Mouse (Mus musculus) heart, embryonic 10.5 days (tissue): ENCODE measurements around the gene Epb41l5. TPM values are rescaled to one million over a fixed set of nuclear protein-coding genes. Genes with fewer than 3 reads are reported as not detected.

Source experiments
- DNase-seq: peaks from one replicate; pipeline ENCODE4 v3.0.0-alpha.2; 2017; ENCODE audit warnings: low spot score
- H3K27ac ChIP-seq: fragments of 300-500 bp; sonication (generic); 2 replicates; pipeline ENCODE4 v1.5.1; 2016; ENCODE audit warnings: mild to moderate bottlenecking
- H3K27me3 ChIP-seq: fragments of 300-500 bp; sonication (generic); 2 replicates; pipeline ENCODE4 v1.6.1; 2016; ENCODE audit warnings: mild to moderate bottlenecking; ENCODE audit not compliant: poor library complexity, insufficient read depth, severe bottlenecking
- H3K36me3 ChIP-seq: fragments of 300-500 bp; sonication (generic); 2 replicates; pipeline ENCODE4 v1.6.1; 2016; ENCODE audit warnings: mild to moderate bottlenecking, moderate library complexity
- H3K4me1 ChIP-seq: fragments of 300-500 bp; sonication (generic); 2 replicates; pipeline ENCODE4 v1.6.1; 2016; ENCODE audit warnings: mild to moderate bottlenecking
- H3K4me3 ChIP-seq: fragments of 300-500 bp; sonication (generic); 2 replicates; pipeline ENCODE4 v1.5.1; 2016; ENCODE audit warnings: mild to moderate bottlenecking, moderate library complexity
- H3K9me3 ChIP-seq: fragments of 300-500 bp; sonication (generic); 2 replicates; pipeline ENCODE4 v1.6.1; 2016; ENCODE audit warnings: mild to moderate bottlenecking, moderate library complexity
- WGBS: fragments of 180-500 bp; shearing (Covaris S2); methylation state at CpG from one replicate; pipeline ENCODE4 v1.1.7; 2016; 5-methylcytosine and 5-hydroxymethylcytosine counted together
- polyA plus RNA-seq: library from polyadenylated mRNA; unstranded; fragments of >200 nt; fragmentation: Nextera tagmentation; extraction: Ambion mirVana; gene quantifications from 2 replicates; pipeline ENCODE4 v1.2.1, GENCODE M21; 2016

The Epb41l5 gene
- polyA plus RNA-seq, 1 experiment from 2014 or later, result 35.4 TPM

DNA sequence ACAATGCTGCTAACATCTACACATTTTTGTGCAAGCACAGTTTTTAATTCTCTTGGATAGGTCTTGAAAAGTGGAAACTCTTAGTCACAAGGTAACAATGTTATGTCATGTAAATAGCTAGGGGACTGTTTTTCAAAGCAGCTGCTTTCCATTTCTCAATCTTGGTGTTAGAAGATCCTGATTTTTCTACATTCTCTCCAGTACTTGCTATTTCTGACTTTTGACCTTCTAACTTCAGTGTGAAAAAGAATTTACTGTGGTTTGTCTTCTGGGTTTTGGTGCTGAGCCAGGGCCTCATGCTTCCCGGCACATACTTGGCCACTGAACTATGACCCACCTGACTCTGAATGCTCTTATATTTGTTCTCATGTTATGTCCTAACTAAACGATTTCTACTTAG, 8.8 kb downstream of the Epb41l5 start:
- Histone ChIP-seq H3K36me3 (peaks cover 12% of the 10 kb centered on the region; the same call in 1 of the 2 replicates), H3K4me3 (no peak overlapping the region), H3K27ac (no peak overlapping the region), H3K9me3 (no peaks in the 10 kb centered on the region), H3K27me3 (no peaks in the 10 kb centered on the region), H3K4me1 (peaks cover 8% of the 10 kb centered on the region)
- WGBS, result 82% methylated on average over 2 of the region's 2 CpGs
- DNase-seq, result no peak

DNA sequence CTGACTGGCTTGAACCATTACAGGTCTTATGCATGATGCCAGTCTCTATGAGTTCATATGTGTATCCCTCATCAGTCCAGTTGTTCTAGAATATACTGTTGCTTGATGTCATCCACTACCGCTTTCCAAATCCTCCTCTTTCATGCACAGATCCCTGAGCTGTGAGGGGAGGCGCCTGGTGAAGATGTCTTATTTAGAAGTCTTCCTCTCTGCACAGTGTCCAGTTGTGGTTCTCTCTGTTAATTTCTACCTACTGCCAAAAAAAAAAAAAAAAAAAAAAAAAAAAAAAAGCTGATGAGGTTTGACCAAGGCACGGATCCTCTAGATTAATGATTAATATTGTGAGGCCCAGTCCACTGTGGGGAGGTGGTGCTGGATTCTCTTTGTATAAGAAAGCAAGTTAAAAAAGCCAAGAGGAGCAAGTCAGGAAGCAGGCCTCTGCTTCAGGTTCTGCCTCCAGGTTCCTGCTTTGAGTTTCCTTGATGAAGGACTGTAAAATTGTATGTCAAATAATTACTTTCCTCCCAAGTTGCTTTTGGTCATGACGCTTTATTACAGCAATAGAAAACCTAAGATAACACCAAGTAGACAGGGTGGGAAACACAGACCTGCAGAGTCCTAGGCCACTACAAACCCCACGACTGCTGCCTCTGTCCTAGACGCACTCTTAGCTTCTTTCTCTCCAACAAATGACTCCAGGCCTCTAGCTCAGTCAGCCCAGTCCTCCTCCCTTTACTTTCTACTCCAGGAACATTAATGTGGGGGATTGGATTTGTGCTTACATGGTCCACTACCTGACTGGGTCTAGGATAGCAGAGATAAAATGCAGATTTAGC, 11.4 kb downstream of the Epb41l5 start:
- peaks cover 20% of the 10 kb centered on the region; the same call in 1 of the 2 replicates for H3K36me3 ChIP-seq
- DNase-seq, result no peak
- H3K9me3 ChIP-seq, result no peaks in the 10 kb centered on the region
- WGBS, result 89% methylated on average over 6 of the region's 6 CpGs
- H3K4me1 ChIP-seq, result peaks cover 10% of the 10 kb centered on the region
- no peak overlapping the region for H3K27ac ChIP-seq
- H3K4me3 ChIP-seq, result no peak overlapping the region
- H3K27me3 ChIP-seq, result no peaks in the 10 kb centered on the region

DNA sequence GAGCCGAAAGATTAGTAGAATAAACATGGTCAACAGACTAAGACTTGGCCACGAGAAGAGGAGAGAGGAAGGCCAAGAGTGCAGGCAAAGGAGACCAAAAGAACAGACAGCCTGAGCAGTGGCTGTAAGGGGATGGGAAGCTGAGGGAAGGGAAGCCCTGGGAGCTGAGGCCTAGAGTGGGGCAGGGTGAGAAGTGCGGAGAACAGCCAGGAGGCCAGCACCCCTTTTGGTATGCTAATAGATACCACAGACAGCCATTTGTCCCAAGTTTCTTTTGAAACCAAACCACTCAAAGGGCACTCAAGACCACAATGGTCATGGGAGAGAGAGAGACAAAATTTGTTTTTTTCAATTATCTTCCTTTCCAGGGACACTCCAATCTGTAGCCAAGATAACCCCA, 14.1 kb downstream of the Epb41l5 start:
- no peaks in the 10 kb centered on the region for H3K27me3 ChIP-seq
- peaks cover 8% of the 10 kb centered on the region; the same call in 1 of the 2 replicates for H3K4me1 ChIP-seq
- no peaks in the 10 kb centered on the region for H3K9me3 ChIP-seq
- H3K4me3 ChIP-seq, result no peak overlapping the region
- DNase-seq, result no peak
- no peak overlapping the region for H3K27ac ChIP-seq
- 37% methylated on average over 3 of the region's 3 CpGs for WGBS
- peaks cover 21% of the 10 kb centered on the region for H3K36me3 ChIP-seq

DNA sequence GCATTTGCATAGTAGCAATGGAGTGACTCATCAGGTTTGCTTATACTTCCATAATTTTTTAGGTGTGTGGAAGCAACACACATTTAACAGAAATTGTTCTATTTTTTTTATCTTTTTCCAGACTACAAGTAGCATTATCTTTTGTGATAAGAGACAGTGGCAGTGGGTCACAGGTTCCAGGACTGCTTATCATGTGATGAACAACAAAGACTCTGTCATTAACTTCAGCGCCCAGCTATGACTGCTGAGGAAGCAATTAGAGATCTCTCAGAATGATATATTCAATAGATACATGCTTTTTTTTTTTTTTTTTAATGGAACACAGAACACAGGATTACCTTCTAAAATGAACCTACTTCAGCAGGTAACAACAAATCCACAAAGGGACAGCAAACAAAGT, 18.4 kb downstream of the Epb41l5 start:
- 29% methylated on average over 1 of the region's 1 CpGs for WGBS
- no peak for DNase-seq
- H3K36me3 ChIP-seq, result peaks cover 17% of the 10 kb centered on the region
- no peak overlapping the region for H3K4me3 ChIP-seq
- H3K27me3 ChIP-seq, result no peaks in the 10 kb centered on the region
- peaks cover 8% of the 10 kb centered on the region; the same call in 1 of the 2 replicates for H3K4me1 ChIP-seq
- no peak overlapping the region for H3K27ac ChIP-seq
- no peaks in the 10 kb centered on the region for H3K9me3 ChIP-seq

DNA sequence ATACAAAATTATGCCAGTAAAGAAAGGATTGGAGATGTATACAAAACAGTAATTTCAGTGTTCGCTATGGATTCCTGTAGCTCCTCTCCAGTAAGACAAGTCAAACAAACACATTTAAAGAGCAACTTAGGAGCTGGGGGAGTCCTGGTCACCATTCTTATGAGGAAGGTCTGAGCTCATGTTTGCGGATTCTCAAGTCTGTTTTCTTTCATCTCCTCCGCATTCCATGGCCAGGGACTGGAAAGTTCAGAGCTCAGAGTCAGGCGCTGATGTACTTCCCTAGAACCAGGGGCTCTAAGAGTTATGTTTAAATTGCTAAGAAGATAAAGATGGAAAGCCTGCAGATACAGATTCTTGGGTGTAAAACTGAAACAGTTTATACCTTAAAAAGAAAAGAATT, 22.0 kb downstream of the Epb41l5 start:
- Histone ChIP-seq H3K9me3 (no peaks in the 10 kb centered on the region), H3K36me3 (peaks cover 3% of the 10 kb centered on the region; the same call in 1 of the 2 replicates), H3K27ac (no peak overlapping the region), H3K4me1 (0 out of 2 replicates have a peak, but pooled peaks cover 6% of the 10 kb centered on the region), H3K27me3 (no peaks in the 10 kb centered on the region), H3K4me3 (no peak overlapping the region)
- WGBS, result 48% methylated on average over 4 of the region's 4 CpGs
- DNase-seq, result no peak

DNA sequence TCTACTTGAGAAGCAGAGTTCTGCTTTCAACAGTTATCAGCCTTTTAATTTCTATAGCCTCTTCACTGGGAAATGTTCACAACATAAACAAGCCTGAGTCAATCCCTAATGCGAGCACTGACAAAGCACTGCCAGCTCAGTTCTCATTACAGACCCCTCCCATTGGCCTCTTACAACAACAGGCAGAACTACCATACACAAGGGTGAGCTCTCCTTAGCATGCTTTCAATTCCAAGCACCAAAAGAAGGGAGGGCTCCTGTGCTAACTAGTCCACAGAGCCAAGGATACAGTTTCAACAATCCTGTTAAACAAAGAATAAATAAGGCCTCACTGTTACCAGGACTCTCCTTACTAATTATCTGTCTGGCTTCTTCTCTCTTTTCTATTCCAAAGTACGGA, 24.4 kb downstream of the Epb41l5 start:
- Histone ChIP-seq H3K27ac (no peak overlapping the region), H3K4me3 (no peak overlapping the region), H3K27me3 (no peaks in the 10 kb centered on the region), H3K9me3 (no peaks in the 10 kb centered on the region), H3K4me1 (no peaks in the 10 kb centered on the region), H3K36me3 (peaks cover 17% of the 10 kb centered on the region)
- DNase-seq, result no peak
- 56% methylated on average over 2 of the region's 2 CpGs for WGBS

DNA sequence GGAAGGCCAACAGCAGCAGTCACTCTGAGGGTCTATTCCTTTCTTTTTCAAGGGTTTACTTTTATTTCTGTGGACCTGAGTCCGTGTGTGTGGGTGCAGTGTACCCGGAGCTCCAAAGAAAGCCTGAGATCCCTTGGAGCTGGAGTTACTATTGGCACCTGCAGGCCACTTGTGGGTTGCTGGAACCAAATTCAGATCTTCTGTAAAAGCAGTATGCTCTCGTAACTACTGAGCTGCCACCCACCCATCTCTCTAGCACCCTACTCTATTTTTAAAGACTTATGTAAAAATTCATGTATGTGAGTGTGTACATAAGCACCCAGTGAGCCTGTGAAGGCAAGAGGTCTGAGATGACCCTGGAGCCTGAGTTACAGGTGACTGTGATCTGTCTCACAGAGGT, 43.4 kb downstream of the Epb41l5 start:
- Histone ChIP-seq H3K4me1 (no peaks in the 10 kb centered on the region), H3K27ac (no peak overlapping the region), H3K36me3 (peaks cover 27% of the 10 kb centered on the region), H3K9me3 (no peaks in the 10 kb centered on the region), H3K4me3 (no peak overlapping the region), H3K27me3 (no peaks in the 10 kb centered on the region)
- 87% methylated on average over 3 of the region's 3 CpGs for WGBS
- DNase-seq, result no peak

DNA sequence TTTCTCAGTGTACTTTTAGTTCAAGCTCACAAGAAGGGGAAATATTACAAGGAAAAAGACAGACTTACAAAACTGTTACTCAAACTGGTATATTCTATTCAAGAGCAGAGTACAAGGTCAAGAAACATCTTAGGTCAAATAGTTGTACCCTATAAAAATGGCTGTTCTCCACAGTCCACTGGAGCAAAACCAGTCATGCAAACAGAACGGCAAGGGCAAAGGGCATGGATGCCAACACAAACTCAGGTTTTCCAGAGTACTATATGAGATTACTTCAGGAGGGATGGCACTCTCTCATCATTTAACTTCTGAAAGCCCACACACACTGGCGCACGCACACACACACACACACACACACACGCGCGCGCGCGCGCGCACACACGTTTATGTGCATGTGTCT, 46.4 kb downstream of the Epb41l5 start:
- H3K27ac ChIP-seq, result no peak overlapping the region
- peaks cover 3% of the 10 kb centered on the region; the same call in 1 of the 2 replicates for H3K4me1 ChIP-seq
- no peaks in the 10 kb centered on the region for H3K27me3 ChIP-seq
- 98% methylated on average over 12 of the region's 12 CpGs for WGBS
- H3K36me3 ChIP-seq, result peaks cover 31% of the 10 kb centered on the region
- no peak for DNase-seq
- H3K4me3 ChIP-seq, result no peak overlapping the region
- H3K9me3 ChIP-seq, result no peaks in the 10 kb centered on the region

DNA sequence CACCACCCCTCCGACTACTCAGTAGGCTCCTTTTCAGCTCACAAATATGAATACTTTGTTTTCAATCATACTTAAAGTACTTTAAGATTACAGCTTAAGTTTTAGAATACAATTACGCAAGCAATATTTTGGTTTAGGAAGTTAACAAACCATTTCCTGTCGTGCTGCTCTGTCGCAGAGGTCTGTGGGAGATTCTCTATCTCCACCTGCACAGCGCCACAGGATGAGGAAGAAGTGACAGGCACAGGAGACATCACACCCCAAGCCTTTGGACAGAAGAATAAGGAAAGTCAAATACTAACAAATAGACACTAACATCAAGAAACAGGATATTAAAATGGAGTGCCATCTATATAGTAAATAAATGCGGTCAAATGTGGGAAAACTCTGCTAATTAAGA, 49.9 kb downstream of the Epb41l5 start:
- WGBS, result 93% methylated on average over 6 of the region's 6 CpGs
- no peak for DNase-seq
- Histone ChIP-seq H3K27ac (no peak overlapping the region), H3K27me3 (no peaks in the 10 kb centered on the region), H3K9me3 (no peaks in the 10 kb centered on the region), H3K36me3 (peaks cover 22% of the 10 kb centered on the region), H3K4me3 (no peak overlapping the region), H3K4me1 (peaks cover 3% of the 10 kb centered on the region; the same call in 1 of the 2 replicates)

DNA sequence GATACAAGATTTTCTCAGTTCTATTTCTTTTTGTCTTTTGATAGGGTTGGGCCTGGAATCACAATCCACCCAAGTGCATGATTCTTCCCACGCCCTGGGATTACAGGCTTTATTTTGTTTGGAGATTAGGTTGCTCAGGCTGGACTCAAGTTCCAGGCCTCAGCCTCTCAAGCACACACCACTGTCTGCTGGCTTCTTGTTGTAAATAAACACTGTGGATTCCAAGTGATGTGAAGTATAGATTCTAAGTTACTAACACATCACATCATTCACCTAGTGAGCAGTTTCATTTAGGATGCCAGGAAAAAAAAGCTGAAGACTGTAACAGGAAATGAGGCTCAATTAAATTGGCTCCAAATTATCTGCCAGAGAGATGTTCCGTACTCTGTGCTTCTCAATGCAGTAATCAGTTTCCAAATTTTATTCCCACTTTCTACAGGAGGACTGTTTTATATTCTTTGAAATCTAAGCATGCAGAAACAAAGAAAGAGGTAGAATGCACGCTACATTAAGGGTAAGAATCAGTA, 51.8 kb downstream of the Epb41l5 start:
- Histone ChIP-seq H3K4me1 (peaks cover 3% of the 10 kb centered on the region; the same call in 1 of the 2 replicates), H3K27me3 (no peaks in the 10 kb centered on the region), H3K36me3 (peaks cover 22% of the 10 kb centered on the region), H3K4me3 (no peak overlapping the region), H3K27ac (no peak overlapping the region), H3K9me3 (no peaks in the 10 kb centered on the region)
- no peak for DNase-seq
- 74% methylated on average over 3 of the region's 3 CpGs for WGBS

DNA sequence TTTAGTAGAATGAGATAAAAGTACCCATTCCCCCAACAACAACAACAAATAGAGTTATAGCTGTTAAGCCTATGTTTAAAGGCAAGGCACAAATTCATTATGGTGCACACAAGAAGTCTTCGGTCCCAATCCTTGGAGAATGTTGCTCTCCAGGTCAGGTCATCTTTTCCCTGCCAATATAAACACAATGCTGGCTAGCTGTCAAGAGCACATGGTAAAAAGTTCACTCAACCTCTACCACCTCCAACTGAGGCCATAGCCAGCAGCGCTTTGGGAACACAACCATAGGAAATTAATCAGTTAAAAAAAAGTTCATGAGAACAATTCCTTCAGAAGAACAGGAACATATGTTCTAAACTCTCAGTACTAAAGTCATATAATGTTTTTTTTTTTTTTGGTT, 58.8 kb downstream of the Epb41l5 start:
- Histone ChIP-seq H3K27ac (no peak overlapping the region), H3K36me3 (peaks cover 9% of the 10 kb centered on the region; the same call in 1 of the 2 replicates), H3K4me1 (no peaks in the 10 kb centered on the region), H3K27me3 (no peaks in the 10 kb centered on the region), H3K4me3 (no peak overlapping the region), H3K9me3 (no peaks in the 10 kb centered on the region)
- 89% methylated on average over 2 of the region's 2 CpGs for WGBS
- no peak for DNase-seq

DNA sequence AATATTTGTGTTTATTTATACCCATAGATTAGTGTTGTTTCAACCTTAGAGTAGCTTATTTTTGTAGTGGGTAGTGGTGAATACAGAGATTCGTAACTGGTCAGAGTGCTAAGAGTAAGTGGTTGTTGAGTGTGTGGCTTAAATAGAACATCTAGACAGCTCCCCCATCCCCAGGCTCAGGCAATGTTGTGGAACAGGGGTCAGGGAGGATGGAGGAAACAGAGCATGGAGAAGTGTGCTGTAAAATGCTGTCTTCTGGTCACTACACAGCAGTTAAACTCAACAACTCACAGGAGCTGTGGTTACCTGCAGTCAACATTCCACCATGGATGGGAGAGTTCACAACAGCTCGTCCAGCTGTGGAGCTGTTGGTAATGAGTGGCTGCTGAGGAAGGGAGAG, 63.8 kb downstream of the Epb41l5 start:
- no peaks in the 10 kb centered on the region for H3K27me3 ChIP-seq
- 81% methylated on average over 2 of the region's 2 CpGs for WGBS
- H3K9me3 ChIP-seq, result no peaks in the 10 kb centered on the region
- peaks cover 32% of the 10 kb centered on the region for H3K36me3 ChIP-seq
- no peak overlapping the region for H3K27ac ChIP-seq
- H3K4me1 ChIP-seq, result no peaks in the 10 kb centered on the region
- no peak overlapping the region for H3K4me3 ChIP-seq
- no peak for DNase-seq

DNA sequence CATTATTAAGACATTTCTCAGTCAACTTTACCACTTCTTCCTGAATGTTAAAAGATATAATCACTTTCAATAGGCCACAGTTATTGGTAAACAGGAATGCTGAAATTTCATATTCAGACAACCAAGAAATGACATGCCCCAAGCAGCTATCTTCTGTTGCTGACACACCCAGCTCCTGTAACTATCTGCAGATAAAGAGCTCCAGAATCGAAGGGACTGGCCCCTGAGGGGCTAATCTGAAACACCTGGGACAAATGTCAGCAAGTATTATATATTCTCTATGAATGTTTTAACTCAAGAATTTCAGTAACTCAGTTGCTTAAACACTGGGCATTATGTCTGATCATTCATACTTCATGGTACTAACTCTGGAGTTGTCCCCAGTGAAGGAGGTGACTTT, 78.7 kb downstream of the Epb41l5 start:
- H3K27me3 ChIP-seq, result no peaks in the 10 kb centered on the region
- H3K4me1 ChIP-seq, result no peaks in the 10 kb centered on the region
- peaks cover 48% of the 10 kb centered on the region for H3K36me3 ChIP-seq
- DNase-seq, result no peak
- no peaks in the 10 kb centered on the region for H3K9me3 ChIP-seq
- H3K4me3 ChIP-seq, result no peak overlapping the region
- H3K27ac ChIP-seq, result no peak overlapping the region
- WGBS, result 58% methylated on average over 1 of the region's 1 CpGs
